Mouse (Mus musculus) heart, postnatal 36 days (tissue): ENCODE data around the gene A230072I06Rik. TPM values are rescaled to one million over a fixed set of nuclear protein-coding genes. Genes with fewer than 3 reads are reported as not detected.

ENCODE experiments used
- DNase-seq, 2 experiments: peaks; one replicate each; pipeline ENCODE4 v3.0.0; 2021 to 2022
- intact Hi-C: fragments of 180-260 bp; cut with DNase I; formaldehyde crosslinking; loops from one replicate; pipeline ENCODE4 v1.15.1; 2025
- total RNA-seq, 2 experiments: library from RNA; stranded (reverse); gene quantifications; 2 replicates each; pipeline ENCODE4 v1.2.3; 2021

Gene A230072I06Rik
- total RNA-seq, 2 experiments from 2014 or later: not detected

- intact Hi-C loops: no loop called here
- no peak for DNase-seq
Observed at GRCm38 (mm10) chr8:12322071-12322470, 43.5 kb downstream of the A230072I06Rik start.

- intact Hi-C loops: no loop called here
Observed at GRCm38 (mm10) chr8:12323238-12323637, 44.6 kb downstream of the A230072I06Rik start.

GRCm38 (mm10) chr8:12324561-12324960 is 45.9 kb downstream of the A230072I06Rik start:
- DNase-seq: no peak
- intact Hi-C loops: no loop called here

More at GRCm38 (mm10) chr8:12323238-12323637, 44.6 kb downstream of the A230072I06Rik start:
- DNase-seq: no peak

- intact Hi-C loops: no loop called here
- no peak for DNase-seq
Observed at GRCm38 (mm10) chr8:12324991-12325601, 46.5 kb downstream of the A230072I06Rik start.

GRCm38 (mm10) chr8:12327187-12327586 is 48.6 kb downstream of the A230072I06Rik start:
- no peak for DNase-seq
- intact Hi-C loops: no loop called here

- no peak for DNase-seq
- intact Hi-C loops: no loop called here
Observed at GRCm38 (mm10) chr8:12327707-12328471, 49.3 kb downstream of the A230072I06Rik start.

GRCm38 (mm10) chr8:12328476-12328875 is 49.9 kb downstream of the A230072I06Rik start:
- intact Hi-C loops: no loop called here
- DNase-seq: no peak

- DNase-seq: no peak
- intact Hi-C loops: no loop called here
Observed at GRCm38 (mm10) chr8:12330066-12330465, 51.4 kb downstream of the A230072I06Rik start.

Other genes starting within 250 kb of the A230072I06Rik start
- gene Sox1, start 116.5 kb downstream of the A230072I06Rik start, total RNA-seq: not detected